Mouse (Mus musculus): ENCODE data around the gene Csrp1. TPM values are rescaled to one million over a fixed set of nuclear protein-coding genes. Genes with fewer than 3 reads are reported as not detected.

Gene Csrp1
- total RNA-seq, 1 experiment from 2014 or later: 148 TPM

DNA sequence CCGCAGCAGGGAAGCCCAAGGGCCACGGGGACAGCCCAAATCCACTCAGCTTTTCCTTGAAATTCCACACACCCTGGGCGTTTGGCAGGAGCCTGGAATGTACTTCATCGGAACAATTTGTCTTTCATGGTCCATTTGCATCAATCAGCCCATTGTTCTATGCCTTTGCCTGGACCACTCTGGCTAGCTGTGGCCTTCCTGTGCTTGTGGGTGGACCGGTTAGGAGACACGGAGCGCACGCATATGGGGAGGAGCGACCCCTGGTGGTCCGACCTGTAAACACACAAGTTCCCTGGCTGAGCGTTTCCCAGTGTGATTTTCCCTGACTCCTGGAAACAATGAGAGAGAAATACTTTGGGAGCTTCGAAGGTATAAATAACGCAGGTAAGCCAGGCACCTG is 61.4 kb downstream of the Csrp1 start:
- peak; percentile 63 to 75 for ATAC-seq (replicated peaks in 1 of 2; ENCODE audit: insufficient read depth in 1 of 2, low FRiP score in 2 of 2, low TSS enrichment in 1 of 2, low read depth in 1 of 2, poor library complexity in 2 of 2, severe bottlenecking in 2 of 2)

DNA sequence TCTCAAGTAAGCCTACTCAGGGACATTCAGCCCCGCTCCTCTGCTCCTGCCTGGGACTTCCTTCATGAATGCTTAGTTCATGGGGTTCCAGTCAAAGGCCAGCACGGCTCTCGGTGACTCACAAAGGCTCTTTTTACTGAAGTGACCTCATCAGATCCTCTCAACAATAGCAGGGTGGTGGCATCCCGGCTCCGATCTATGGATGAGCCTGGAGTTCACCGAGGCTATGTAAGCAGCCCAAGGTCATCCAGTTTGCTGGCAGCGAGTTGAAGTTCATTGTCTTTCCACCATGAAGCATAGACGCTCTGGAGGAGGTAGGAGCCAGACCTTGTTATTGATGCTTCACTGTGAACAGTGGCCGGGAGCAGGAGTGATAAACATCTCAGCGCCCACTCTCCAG is 63.0 kb downstream of the Csrp1 start:
- no peak for ATAC-seq (replicated peaks in 1 of 2; ENCODE audit: insufficient read depth in 1 of 2, low FRiP score in 2 of 2, low TSS enrichment in 1 of 2, low read depth in 1 of 2, poor library complexity in 2 of 2, severe bottlenecking in 2 of 2)

DNA sequence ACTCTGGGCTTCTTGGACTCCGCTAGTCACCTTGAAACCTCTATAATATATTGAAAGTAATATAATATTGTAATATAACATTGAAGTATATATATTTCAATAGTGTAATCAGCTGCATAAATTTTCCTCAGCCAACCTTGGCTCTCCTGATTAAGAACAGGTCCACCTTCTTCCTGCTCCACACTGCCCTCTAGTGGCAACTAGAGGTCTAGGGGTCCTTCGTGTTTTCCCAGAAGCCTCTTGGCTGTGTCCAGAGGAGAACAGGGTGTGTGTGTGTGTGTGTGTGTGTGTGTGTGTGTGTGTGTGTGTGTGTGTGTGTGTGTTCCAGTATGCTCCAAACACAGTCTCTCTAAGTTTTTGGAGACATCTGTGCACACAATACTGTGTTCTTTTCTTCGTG is 67.9 kb downstream of the Csrp1 start:
- ATAC-seq (replicated peaks in 1 of 2; ENCODE audit: insufficient read depth in 1 of 2, low FRiP score in 2 of 2, low TSS enrichment in 1 of 2, low read depth in 1 of 2, poor library complexity in 2 of 2, severe bottlenecking in 2 of 2): peak; percentile 47 to 72; a peak in 2 of 4 replicates

DNA sequence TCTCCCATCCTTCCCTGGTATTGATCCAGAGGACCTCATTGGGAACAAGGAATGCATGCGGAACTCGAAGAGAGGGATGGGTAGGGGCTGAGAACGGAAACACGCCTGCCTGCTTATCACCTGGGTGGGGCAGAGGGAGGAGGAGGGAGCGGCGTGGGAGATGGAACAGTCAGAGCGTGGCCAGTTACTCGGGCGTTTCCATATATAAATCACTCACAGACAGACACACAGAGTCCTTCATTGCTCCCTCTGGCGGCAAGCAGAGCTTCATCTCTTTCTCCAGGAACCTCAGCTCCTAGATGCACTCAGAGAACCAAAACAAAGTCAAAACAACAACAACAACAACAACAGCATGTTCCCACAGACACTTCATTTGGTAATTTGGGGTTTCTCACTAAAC is 68.8 kb downstream of the Csrp1 start:
- ATAC-seq (replicated peaks in 1 of 2; ENCODE audit: insufficient read depth in 1 of 2, low FRiP score in 2 of 2, low TSS enrichment in 1 of 2, low read depth in 1 of 2, poor library complexity in 2 of 2, severe bottlenecking in 2 of 2): peak in 1 of 2 experiments; percentile 7; a peak in 1 of 4 replicates

DNA sequence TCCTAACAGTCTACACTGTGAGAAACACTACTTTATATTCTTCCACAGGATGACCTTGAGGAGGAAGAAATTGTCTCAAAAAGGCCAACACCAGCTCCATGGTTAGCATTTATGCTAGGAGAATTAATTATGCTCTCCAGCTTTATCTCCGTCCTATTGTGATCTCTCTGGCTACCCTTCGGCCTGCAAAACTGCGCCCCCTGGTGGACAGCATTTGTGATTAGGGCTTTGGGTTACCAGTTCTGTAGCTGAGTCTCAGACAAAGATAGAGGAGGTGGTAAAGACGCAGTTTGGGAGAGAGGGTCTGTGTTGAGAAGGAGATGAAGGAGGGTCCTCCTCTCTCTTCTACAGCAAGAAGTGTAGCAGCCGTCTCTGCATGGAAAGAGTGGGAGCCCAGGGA is 70.0 kb downstream of the Csrp1 start:
- peak in 1 of 2 experiments; percentile 33; a peak in 1 of 4 replicates for ATAC-seq (replicated peaks in 1 of 2; ENCODE audit: insufficient read depth in 1 of 2, low FRiP score in 2 of 2, low TSS enrichment in 1 of 2, low read depth in 1 of 2, poor library complexity in 2 of 2, severe bottlenecking in 2 of 2)

DNA sequence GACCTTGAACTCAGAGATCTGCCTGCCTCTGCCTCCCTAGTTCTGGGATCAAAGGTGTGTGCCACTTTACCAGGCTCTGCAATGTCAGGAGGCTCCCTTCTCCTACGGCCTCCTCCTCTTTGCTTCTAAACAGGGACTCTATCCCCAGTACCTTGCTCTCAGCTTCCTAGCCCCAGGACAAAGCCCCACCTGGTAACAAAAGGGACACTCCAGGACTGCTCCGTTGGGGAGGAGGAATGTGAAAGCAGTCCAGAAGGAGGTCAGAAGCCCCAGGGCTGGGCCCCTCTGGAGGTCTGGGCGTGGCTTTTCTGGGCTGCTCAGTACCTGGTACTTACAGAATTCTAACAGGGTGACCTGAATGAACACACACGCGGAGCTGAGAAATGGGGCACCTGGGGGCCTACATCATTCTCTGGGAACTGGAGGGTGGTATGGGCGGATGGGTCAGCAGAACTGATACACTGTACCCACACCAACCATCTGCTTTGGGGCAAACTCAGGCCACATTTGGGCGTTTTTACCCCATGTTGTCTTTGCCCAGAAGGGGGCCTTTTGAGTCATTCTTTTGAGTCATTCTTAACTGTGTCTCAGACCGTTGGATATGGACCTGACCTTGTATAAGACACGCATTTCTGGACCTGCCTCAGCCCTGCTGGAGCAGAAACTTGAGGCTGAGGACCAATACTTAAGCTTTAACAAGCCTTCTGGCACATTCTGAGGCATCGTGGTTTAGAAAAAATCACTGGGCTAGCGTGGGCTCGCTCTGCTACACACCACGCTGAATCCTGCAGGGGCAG is 72.5 kb downstream of the Csrp1 start:
- no peak for ATAC-seq (replicated peaks in 1 of 2; ENCODE audit: insufficient read depth in 1 of 2, low FRiP score in 2 of 2, low TSS enrichment in 1 of 2, low read depth in 1 of 2, poor library complexity in 2 of 2, severe bottlenecking in 2 of 2)

DNA sequence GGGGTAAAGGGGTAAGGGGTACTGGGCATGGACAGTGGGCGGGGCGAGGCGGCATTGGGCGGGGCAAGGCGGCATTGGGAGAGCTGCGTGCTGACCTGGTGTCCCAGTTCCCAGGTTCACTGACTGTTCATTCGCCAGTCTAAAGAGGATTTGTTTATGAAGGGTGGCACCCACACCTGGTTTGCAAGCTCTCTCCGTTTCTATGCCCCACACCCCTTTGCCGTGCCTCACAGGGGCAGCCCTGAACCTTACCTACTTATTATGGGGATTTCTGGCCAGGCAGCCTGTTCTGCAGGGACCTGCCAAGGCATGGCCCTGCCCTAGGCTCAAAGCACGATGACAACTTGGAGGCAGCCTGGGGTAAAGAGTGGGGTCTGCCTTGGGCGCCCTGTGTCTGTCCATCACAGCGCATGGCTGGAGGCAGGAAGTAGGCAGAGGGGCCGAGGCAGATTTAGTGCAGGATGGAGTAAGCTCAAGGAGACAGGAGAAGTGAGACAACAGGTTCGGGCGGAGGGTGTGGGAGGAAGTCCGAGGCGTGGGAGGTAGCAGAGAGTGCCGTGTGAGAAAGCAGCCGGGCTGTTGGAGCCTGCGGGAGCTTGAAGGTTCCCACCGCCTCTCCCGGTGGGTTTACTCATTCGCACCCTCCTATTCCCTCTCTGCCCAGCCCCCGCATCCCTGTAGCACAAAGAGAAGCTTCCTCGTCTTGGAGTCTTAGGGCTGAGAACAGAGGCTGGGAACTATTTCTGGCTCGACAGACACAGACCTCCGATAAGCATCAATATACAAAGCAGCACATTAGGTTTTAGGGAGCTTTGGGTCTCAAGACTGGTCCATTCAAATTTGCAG is 73.7 kb downstream of the Csrp1 start:
- peak; percentile 28 to 37; a peak in 2 of 4 replicates for ATAC-seq (replicated peaks in 1 of 2; ENCODE audit: insufficient read depth in 1 of 2, low FRiP score in 2 of 2, low TSS enrichment in 1 of 2, low read depth in 1 of 2, poor library complexity in 2 of 2, severe bottlenecking in 2 of 2)

DNA sequence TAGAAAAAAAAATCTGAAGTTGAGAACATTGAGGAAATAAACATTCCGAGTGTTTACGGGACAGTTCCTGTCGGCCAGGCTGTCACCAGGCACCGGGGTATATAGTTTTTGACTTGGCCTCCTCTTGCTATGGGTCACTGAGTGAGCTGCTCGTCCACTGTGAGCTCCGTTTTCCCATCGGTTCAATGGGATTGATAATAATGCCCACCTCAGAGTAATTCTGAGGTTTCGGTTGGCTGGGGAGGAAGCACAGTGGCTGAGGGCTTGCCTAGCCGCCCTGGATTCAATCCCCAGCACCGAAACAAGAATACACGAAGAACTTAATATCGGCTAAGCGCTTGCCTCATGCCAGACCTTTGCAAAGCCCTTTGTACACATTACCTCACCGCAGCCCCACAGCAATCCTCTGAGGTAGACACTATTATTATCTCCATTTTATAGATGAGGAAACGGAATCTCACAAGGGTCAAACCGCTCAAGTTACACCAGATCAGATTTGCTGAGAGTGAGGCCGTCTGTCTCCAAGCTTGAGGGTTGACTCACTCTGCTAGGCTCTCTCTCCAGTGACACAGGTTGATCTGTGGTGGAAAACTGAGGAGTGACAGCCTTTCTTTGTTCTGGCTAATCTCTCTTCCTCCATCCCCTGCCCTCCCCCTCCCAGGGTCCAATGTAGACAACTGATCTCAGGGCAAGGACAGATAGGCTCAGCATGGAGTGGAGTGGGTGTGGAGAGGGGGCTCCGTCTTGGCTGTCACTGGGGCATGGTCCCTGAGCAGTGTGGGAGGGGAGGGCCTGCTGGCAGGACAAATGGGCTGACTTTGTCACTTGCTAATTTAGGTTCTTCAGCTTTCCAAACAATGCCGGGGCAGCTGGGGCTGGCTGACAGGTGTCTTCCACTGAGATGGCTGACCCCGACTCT is 74.6 kb downstream of the Csrp1 start:
- ATAC-seq (replicated peaks in 1 of 2; ENCODE audit: insufficient read depth in 1 of 2, low FRiP score in 2 of 2, low TSS enrichment in 1 of 2, low read depth in 1 of 2, poor library complexity in 2 of 2, severe bottlenecking in 2 of 2): no peak; a peak in 1 of 4 replicates

DNA sequence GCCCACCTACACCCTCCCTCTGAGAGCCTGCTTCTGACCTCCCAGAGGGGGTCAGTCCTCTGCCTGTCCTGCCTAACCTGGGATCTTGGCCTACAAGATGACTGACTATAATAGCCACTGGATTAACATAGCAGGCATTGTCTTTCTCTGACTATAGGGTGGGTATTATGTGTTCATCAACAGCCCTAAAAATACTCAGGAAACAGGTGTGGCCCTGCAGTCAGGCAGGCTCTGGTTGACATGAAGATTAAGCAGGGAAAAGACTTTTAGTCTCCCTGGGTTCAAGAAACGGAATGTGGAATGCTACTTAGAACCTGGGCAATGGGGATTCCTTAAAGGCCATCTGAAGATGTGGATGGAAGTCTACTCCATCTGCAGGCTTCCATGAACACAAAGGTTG is 78.6 kb downstream of the Csrp1 start:
- no peak for ATAC-seq (replicated peaks in 1 of 2; ENCODE audit: insufficient read depth in 1 of 2, low FRiP score in 2 of 2, low TSS enrichment in 1 of 2, low read depth in 1 of 2, poor library complexity in 2 of 2, severe bottlenecking in 2 of 2)

DNA sequence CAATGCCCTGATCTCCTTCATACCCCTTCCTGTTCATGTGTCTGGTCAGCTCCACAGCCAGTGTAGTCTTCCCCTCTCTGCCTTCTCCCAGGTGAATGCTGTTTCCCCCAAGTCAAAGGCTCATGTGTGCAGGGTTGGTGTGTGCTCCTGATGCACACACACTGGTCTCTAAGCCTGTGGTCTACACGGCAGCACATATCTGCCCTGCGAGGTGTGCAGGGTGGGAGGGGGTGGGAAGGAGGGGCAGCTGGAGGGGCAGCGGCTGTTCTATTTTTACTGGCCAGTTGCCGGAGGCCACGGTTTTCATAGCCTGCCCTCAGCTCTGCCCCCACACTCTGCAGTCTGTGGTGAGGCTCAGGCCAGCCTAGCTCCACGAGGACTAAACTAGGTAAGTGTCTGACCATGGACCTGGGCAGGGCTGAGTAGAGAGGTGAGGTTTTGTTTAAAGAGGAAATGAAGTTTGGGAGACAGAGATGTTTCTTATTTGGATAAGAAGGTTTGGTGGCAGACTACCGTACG is 79.3 kb downstream of the Csrp1 start:
- no peak for ATAC-seq (replicated peaks in 1 of 2; ENCODE audit: insufficient read depth in 1 of 2, low FRiP score in 2 of 2, low TSS enrichment in 1 of 2, low read depth in 1 of 2, poor library complexity in 2 of 2, severe bottlenecking in 2 of 2)

DNA sequence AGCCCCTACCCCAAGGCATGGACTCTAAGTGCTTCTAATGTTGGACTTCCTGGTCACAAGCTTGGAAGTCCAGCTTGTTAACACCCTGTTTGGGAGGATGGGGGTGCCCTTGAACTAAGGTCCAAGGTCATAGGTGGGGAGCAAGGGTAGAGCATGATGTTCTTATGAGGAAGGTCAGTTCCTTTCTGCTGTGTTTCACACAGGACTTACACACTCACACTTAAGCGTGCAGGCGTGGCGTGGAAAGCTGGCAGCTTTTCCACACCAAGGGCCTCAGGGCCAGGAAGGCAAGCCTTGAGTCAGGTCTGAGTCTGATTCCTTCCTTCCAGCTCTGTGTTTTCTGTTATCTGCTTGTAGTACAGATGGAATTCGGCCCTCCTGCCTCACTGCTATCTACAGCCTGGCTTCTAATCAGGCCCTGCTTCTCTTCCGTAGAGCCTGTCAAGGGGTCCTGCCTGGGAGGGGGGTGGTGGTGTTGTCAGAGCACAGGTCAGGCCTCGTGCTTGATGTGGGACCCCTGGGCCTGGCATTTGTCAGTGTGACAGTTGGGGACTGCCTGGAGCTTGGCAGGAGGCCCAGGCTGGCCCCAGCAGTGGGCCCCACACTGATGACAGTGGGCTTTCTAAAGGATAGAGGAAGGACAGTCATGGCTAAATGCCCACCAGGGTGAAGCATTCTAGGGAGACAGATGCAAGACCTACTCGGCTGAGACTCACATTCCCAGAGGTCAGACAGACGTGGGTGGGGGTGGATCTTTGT is 80.5 kb downstream of the Csrp1 start:
- no peak for ATAC-seq (replicated peaks in 1 of 2; ENCODE audit: insufficient read depth in 1 of 2, low FRiP score in 2 of 2, low TSS enrichment in 1 of 2, low read depth in 1 of 2, poor library complexity in 2 of 2, severe bottlenecking in 2 of 2)

Other genes starting within 250 kb of the Csrp1 start
- gene Nav1, start 112.8 kb upstream of the Csrp1 start, total RNA-seq (2017): 4.7 and 7.0 TPM in 2 replicates
- 2.6 TPM in 1 of 2 replicates, not detected in the other for gene Phlda3, start 46.1 kb downstream of the Csrp1 start, total RNA-seq (2017)
- gene Tnni1, start 59.4 kb downstream of the Csrp1 start, total RNA-seq (2017): 0.88 TPM in 1 of 2 replicates, not detected in the other
- gene Lad1, start 98.5 kb downstream of the Csrp1 start, total RNA-seq (2017): not detected in 2 replicates
- not detected in 2 replicates for gene Tnnt2, start 116.3 kb downstream of the Csrp1 start, total RNA-seq (2017)
- not detected in 2 replicates for gene Pkp1, start 199.1 kb downstream of the Csrp1 start, total RNA-seq (2017)